Mouse (Mus musculus) liver, postnatal 0 days (tissue): Measurements from ENCODE around the gene Gm10309. TPM values are rescaled to one million over a fixed set of nuclear protein-coding genes. Genes with fewer than 3 reads are reported as not detected.

Experiments
- ATAC-seq: fragments of 200-750 bp; cut with Nextera tagmentation; 2 replicates; pipeline ENCODE4 v1.8.0; 2017; ENCODE audit warnings: mild to moderate bottlenecking, moderate library complexity
- DNase-seq: peaks from one replicate; pipeline ENCODE4 v3.0.0-alpha.2; 2016
- H3K27ac ChIP-seq: fragments of 300-500 bp; sonication (generic); 2 replicates; pipeline ENCODE4 v1.5.1; 2014; ENCODE audit warnings: antibody characterized with exemption, moderate library complexity, mild to moderate bottlenecking, low read depth
- H3K27me3 ChIP-seq: fragments of 300-500 bp; sonication (generic); 2 replicates; pipeline ENCODE4 v1.6.1; 2014; ENCODE audit warnings: low read length, control low read depth, mixed read lengths; ENCODE audit not compliant: insufficient read depth
- H3K36me3 ChIP-seq: fragments of 300-500 bp; sonication (generic); replicated peaks from 2 replicates; pipeline ENCODE4 v1.6.1; 2014; ENCODE audit warnings: mild to moderate bottlenecking, control low read depth, low read length, moderate library complexity, mixed read lengths; ENCODE audit not compliant: insufficient read depth
- H3K4me1 ChIP-seq: fragments of 300-500 bp; sonication (generic); 2 replicates; pipeline ENCODE4 v1.6.1; 2014; ENCODE audit warnings: antibody characterized with exemption, mild to moderate bottlenecking, control low read depth; ENCODE audit not compliant: insufficient read depth
- H3K4me2 ChIP-seq: fragments of 300-500 bp; sonication (generic); 2 replicates; pipeline ENCODE4 v1.6.1; 2014; ENCODE audit warnings: low read depth, mild to moderate bottlenecking, low read length, moderate library complexity, mixed read lengths
- H3K4me3 ChIP-seq: fragments of 300-500 bp; sonication (generic); 2 replicates; pipeline ENCODE4 v1.5.1; 2014; ENCODE audit warnings: low read depth, low read length
- H3K9ac ChIP-seq: fragments of 300-500 bp; sonication (generic); replicated peaks from 2 replicates; pipeline ENCODE4 v1.6.1; 2014; ENCODE audit warnings: mild to moderate bottlenecking, moderate library complexity
- H3K9me3 ChIP-seq: fragments of 300-500 bp; sonication (generic); 2 replicates; pipeline ENCODE4 v1.6.1; 2016; ENCODE audit warnings: mild to moderate bottlenecking, control low read depth, low read length, mixed read lengths
- CTCF ChIP-seq: sonication (generic); IDR thresholded peaks from 2 replicates; pipeline ENCODE4 v1.5.1; 2016; ENCODE audit warnings: antibody characterized with exemption, low read depth
- EP300 ChIP-seq: IDR thresholded peaks from 2 replicates; pipeline ENCODE4 v1.6.1; 2016; ENCODE audit warnings: antibody characterized with exemption, low read depth, mild to moderate bottlenecking
- WGBS: fragments of 180-500 bp; shearing (Covaris S2); extraction: QIAGEN DNeasy Blood & Tissue Kit; methylation state at CpG from one replicate; pipeline ENCODE4 v1.1.7; 2014; ENCODE audit not compliant: insufficient replicate concordance; 5-methylcytosine and 5-hydroxymethylcytosine counted together
- polyA plus RNA-seq: library from polyadenylated mRNA; unstranded; fragments of >200 nt; fragmentation: Nextera tagmentation; extraction: Ambion mirVana; gene quantifications from 2 replicates; pipeline ENCODE4 v1.2.1, GENCODE M21; 2015

The Gm10309 gene
- polyA plus RNA-seq, 1 experiment from 2014 or later = 0.05 TPM

GRCm38 (mm10) chr17:86522649-86523048 lies 17.6 kb upstream of the Gm10309 start:
- peak; percentile 63 for ATAC-seq
- WGBS = 69% methylated on average over 5 of the region's 5 CpGs
- Histone ChIP-seq H3K4me1 (peaks cover 15% of the 10 kb centered on the region; the same call in 1 of the 2 replicates), H3K9me3 (no peaks in the 10 kb centered on the region), H3K36me3 (no peaks in the 10 kb centered on the region), H3K27me3 (no peaks in the 10 kb centered on the region), H3K9ac (no peak overlapping the region), H3K4me3 (no peak overlapping the region), H3K4me2 (no peak overlapping the region), H3K27ac (peak overlapping the region; percentile 83)
- TF ChIP-seq CTCF = no peak
- TF ChIP-seq EP300 = no peak
- no peak for DNase-seq

GRCm38 (mm10) chr17:86521252-86521651 lies 16.2 kb upstream of the Gm10309 start:
- H3K4me2 ChIP-seq = no peak overlapping the region
- no peak overlapping the region for H3K9ac ChIP-seq
- 86% methylated on average over 11 of the region's 11 CpGs for WGBS
- no peaks in the 10 kb centered on the region for H3K36me3 ChIP-seq
- no peak for DNase-seq
- H3K4me1 ChIP-seq = peaks cover 11% of the 10 kb centered on the region; the same call in 1 of the 2 replicates
- H3K27me3 ChIP-seq = no peaks in the 10 kb centered on the region
- no peak overlapping the region for H3K4me3 ChIP-seq
- TF ChIP-seq CTCF (no peak), EP300 (no peak)
- no peak overlapping the region for H3K27ac ChIP-seq
- H3K9me3 ChIP-seq = no peaks in the 10 kb centered on the region
- no peak for ATAC-seq

GRCm38 (mm10) chr17:86518604-86519003 lies 13.6 kb upstream of the Gm10309 start:
- Histone ChIP-seq H3K36me3 (no peaks in the 10 kb centered on the region), H3K4me3 (no peak overlapping the region), H3K4me2 (no peak overlapping the region), H3K27ac (no peak overlapping the region), H3K9ac (no peak overlapping the region), H3K4me1 (no peaks in the 10 kb centered on the region), H3K9me3 (no peaks in the 10 kb centered on the region), H3K27me3 (no peaks in the 10 kb centered on the region)
- DNase-seq (no peak), ATAC-seq (no peak)
- WGBS = 81% methylated on average over 7 of the region's 7 CpGs
- no peak for TF ChIP-seq CTCF
- TF ChIP-seq EP300 = no peak

GRCm38 (mm10) chr17:86516630-86517029 lies 11.6 kb upstream of the Gm10309 start:
- Histone ChIP-seq H3K36me3 (no peaks in the 10 kb centered on the region), H3K4me1 (no peaks in the 10 kb centered on the region), H3K9ac (no peak overlapping the region), H3K27ac (no peak overlapping the region), H3K4me3 (no peak overlapping the region), H3K9me3 (no peaks in the 10 kb centered on the region), H3K27me3 (no peaks in the 10 kb centered on the region), H3K4me2 (no peak overlapping the region)
- TF ChIP-seq CTCF (no peak), EP300 (no peak)
- 66% methylated on average over 5 of the region's 5 CpGs for WGBS
- DNase-seq = no peak
- ATAC-seq = no peak

- no peak overlapping the region for H3K27ac ChIP-seq
Observed at GRCm38 (mm10) chr17:86514974-86515620, 10.1 kb upstream of the Gm10309 start.

GRCm38 (mm10) chr17:86509871-86510270 lies 4.8 kb upstream of the Gm10309 start:
- ATAC-seq (no peak), DNase-seq (no peak)
- Histone ChIP-seq H3K4me1 (0 out of 2 replicates have a peak, but pooled peaks cover 5% of the 10 kb centered on the region), H3K9me3 (no peaks in the 10 kb centered on the region), H3K4me3 (no peak overlapping the region), H3K27me3 (no peaks in the 10 kb centered on the region), H3K4me2 (no peak overlapping the region), H3K36me3 (no peaks in the 10 kb centered on the region), H3K27ac (no peak overlapping the region), H3K9ac (no peak overlapping the region)
- no peak for TF ChIP-seq CTCF
- TF ChIP-seq EP300 = no peak
- WGBS = 80% methylated on average over 5 of the region's 5 CpGs

More at GRCm38 (mm10) chr17:86514974-86515620, 10.1 kb upstream of the Gm10309 start:
- no peak overlapping the region for H3K4me2 ChIP-seq
- ATAC-seq = no peak
- DNase-seq = no peak
- TF ChIP-seq CTCF = no peak
- TF ChIP-seq EP300 = peak; percentile 34; the same call in 1 of the 2 replicates
- no peak overlapping the region for H3K4me3 ChIP-seq
- WGBS = 62% methylated on average over 13 of the region's 13 CpGs
- H3K27me3 ChIP-seq = no peaks in the 10 kb centered on the region
- no peaks in the 10 kb centered on the region for H3K36me3 ChIP-seq
- no peak overlapping the region for H3K9ac ChIP-seq
- no peaks in the 10 kb centered on the region for H3K4me1 ChIP-seq
- H3K9me3 ChIP-seq = no peaks in the 10 kb centered on the region

GRCm38 (mm10) chr17:86508212-86508490 lies 3.1 kb upstream of the Gm10309 start:
- WGBS = 69% methylated on average over 3 of the region's 3 CpGs
- H3K36me3 ChIP-seq = no peaks in the 10 kb centered on the region
- H3K27ac ChIP-seq = no peak overlapping the region
- ATAC-seq (no peak), DNase-seq (no peak)
- H3K9ac ChIP-seq = no peak overlapping the region
- H3K4me1 ChIP-seq = 0 out of 2 replicates have a peak, but pooled peaks cover 5% of the 10 kb centered on the region
- no peak overlapping the region for H3K4me3 ChIP-seq
- TF ChIP-seq CTCF (no peak), EP300 (no peak)
- H3K4me2 ChIP-seq = no peak overlapping the region
- no peaks in the 10 kb centered on the region for H3K27me3 ChIP-seq
- no peaks in the 10 kb centered on the region for H3K9me3 ChIP-seq
